Mouse (Mus musculus): ENCODE results near the gene Mxra8. TPM values are rescaled to one million over a fixed set of nuclear protein-coding genes. Genes with fewer than 3 reads are reported as not detected.

Gene Mxra8
- total RNA-seq, 2 experiments from 2014 or later = 9.0 to 14.0 TPM

DNA sequence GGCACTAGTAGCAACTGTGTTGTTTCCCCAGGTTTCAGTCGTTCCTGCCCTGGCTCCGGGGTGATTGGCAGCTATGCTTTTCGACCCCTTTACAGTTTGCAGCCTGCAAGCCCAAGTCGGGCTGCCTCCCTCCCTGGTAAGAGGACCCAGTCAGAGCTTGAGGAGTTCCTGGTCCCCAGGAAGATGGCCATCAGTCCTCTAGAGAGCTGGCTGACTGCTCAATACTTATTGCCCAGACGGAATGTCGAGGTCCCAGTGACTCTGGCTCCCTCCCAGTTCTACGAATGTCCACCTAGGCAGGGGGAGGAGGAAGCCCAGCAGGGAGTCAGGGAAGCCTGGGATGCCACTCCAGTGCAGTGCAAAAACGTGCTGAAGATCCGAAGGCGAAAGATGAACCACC, 7.2 kb upstream of the Mxra8 start:
- intact Hi-C loops (cut with DNase I) = no loop called here

DNA sequence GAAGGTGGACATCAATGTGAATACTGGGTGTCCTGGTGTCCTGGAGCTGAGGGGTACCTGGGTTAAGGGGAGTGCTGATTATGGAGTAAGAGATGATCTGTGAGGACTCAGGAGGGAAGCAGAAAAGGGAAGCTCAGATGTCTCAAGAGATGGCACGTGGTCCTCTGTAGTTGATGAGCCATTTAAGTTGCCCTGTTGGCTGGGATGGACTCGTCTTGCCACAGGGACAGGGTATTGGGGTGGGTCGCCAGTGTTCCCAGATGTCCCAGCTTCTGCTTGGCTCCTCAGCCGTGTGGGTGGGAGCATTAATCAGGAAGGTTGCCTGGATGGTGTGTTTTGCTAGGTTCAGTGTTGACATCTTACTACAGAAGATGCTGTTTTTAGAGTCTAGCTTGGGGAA, 6.2 kb upstream of the Mxra8 start:
- intact Hi-C loops (cut with DNase I) = no loop called here
- DNase-seq (ENCODE audit: low spot score in 2 of 2) = no peak

More for the DNA sequence above, 7.2 kb upstream of the Mxra8 start:
- no peak for DNase-seq (ENCODE audit: low spot score in 2 of 2)

DNA sequence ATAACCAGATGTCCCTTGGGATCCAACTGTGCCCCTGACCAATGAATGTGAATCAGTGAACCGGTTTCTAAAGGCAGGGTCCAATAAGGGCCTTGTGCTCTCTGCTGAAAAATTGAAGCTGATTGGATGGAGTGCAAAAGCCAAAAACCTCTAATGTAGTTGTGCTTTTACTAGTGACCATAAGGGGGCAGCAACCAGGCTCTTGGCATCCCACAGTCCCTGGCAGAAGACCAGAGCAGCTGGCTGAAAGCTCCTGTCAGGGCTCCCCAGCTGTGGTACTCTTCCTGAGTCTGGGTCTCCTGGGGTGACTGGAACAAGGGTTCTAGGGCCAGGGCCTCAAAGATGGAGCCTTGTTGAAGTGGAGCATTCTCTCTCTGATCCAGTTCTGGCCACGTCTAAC, 5.6 kb upstream of the Mxra8 start:
- DNase-seq (ENCODE audit: low spot score in 2 of 2) = peak; percentile 77 to 94
- intact Hi-C loops (cut with DNase I) = no loop called here

DNA sequence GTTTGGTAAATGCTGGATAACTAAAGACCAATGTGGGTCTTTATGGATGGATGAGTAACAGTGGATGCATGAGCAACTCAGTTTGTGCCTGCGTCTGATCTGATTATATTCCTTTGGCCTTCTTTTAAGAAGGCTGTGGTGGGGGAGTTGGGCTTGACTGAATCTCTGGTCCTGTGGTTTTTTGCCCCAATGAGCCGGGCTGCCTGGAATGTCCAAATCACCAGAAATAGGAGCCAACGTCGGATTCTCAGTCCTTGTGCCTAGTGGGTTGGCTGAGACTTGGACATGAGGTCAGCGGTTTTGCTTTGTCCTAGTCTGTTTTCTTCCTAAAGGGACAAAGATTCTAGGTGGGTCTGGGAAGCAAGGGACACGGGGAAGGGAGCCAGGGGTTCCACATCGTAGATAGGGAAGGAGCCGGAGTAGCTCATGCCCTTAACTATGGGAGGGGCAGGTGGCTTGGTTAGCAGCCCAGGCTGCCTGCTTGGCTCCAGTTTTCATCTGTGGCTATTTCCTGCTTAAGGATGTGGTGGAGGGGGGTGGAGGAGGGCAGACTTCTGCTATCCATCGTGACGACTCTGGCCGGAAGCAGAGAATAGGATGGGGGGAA, 2.0 kb upstream of the Mxra8 start:
- no peak for DNase-seq (ENCODE audit: low spot score in 2 of 2)
- intact Hi-C loops (cut with DNase I) = no loop called here

DNA sequence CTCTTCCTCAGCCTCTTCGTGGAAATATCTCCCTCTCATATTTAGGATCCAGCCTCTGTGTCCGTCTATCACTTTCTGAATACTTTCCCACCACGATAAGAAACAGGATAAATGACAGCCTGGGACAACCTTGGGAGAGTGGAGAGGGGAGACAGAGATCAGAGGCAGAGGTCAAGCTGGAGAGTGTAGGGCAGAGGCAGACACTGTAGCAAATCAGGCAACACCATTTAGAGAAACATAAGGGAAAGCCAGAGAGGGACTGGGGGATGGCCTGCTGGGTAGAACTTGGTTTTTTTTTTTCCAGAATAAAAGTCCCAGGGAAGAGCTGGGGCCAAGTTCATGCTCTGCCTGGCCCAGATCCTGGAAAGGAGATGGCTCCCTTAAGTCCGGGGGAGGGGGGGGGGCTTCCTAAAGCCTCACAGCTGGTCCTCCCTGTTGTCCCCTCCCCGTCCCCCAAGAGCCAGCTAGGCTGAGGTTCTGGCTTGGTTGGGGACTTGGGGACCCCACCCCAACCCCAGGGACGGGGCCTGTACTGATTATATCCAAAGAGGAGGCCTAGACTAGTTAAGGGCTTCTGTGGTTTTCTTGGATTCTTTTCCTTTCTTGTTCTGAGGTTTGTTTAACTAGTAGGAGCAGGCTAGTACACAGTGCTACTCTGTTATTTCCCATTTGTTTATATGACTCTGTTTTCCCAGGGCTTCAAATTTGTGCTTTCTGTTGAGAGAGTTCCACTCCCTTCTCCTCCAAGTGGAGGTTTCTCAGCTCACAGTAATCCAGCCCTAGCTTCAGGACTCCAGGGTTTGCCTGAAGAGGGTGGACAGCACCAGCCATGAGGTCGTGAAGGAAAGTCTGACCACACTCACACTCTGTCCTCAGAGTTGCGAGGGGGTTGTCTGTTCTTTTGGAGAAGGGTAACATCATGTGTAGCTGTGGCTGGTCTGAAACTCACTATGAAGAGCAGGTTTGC, 1.0 kb upstream of the Mxra8 start:
- no peak for DNase-seq (ENCODE audit: low spot score in 2 of 2)
- intact Hi-C loops (cut with DNase I) = no loop called here

DNA sequence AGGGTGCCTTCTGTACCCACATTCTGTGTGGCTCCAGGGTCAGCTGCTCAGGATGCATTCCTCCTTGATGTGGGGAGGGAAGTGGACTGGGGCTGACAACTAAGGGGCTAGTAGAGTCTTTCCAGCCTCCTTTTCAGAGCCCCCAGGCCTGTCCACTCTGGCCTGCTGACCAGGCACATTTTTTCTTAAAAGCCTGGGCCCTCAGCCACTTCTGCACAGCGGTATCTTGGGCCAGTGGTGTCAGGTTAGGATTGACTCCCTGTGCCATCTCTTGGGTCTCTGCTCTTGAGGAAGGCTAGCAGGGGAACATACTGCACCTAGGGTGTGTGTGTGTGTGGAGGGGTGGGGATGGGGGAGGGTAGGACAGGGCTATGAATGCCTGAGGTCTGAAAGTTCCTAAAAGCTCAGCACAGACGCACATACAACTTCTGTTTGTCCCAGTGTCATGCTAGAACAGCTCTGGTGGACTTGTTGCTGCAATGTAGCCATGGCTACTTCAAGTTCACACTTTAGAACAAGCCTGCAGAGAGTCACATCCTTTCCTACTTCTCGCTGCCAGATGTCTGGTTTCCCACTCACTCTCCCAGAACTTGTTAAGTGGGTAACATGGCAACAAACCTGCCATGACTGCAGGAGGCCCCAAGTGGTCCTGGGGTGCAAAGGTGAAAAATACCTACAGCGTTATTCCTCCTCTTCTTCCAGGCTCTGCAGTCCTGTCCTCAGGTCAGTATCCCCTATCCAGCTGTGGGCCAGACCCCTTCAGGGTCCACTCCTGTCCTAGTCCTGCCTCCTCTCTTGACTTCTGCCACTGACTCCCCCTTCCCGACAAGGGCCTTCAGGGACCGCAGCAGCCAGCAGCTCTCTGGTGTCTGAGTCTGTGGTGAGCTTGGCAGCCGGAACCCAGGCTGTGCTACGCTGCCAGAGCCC, 859 bp downstream of the Mxra8 start:
- peak in 1 of 2 experiments; percentile 59 for DNase-seq (ENCODE audit: low spot score in 2 of 2)
- intact Hi-C loops (cut with DNase I) = no loop called here

DNA sequence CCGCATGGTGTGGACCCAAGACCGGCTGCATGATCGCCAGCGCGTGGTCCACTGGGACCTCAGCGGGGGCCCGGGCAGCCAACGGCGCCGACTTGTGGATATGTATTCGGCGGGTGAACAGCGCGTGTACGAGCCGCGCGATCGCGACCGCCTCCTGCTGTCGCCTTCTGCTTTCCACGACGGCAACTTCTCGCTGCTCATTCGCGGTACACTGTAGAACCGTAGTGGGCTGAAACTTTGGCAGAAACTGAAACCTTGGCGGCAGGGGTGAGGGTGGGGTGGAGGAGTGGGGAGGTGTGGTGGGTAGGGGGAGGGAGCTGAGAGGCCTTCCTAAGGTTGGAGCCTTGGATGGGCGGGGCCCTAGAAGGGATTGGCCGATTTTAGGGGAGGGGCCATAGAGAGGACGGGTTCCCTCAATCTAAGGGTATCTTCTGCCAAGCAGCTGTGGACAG, 1.5 kb downstream of the Mxra8 start:
- intact Hi-C loops (cut with DNase I) = no loop called here
- DNase-seq (ENCODE audit: low spot score in 2 of 2) = peak in 1 of 2 experiments; percentile 62

DNA sequence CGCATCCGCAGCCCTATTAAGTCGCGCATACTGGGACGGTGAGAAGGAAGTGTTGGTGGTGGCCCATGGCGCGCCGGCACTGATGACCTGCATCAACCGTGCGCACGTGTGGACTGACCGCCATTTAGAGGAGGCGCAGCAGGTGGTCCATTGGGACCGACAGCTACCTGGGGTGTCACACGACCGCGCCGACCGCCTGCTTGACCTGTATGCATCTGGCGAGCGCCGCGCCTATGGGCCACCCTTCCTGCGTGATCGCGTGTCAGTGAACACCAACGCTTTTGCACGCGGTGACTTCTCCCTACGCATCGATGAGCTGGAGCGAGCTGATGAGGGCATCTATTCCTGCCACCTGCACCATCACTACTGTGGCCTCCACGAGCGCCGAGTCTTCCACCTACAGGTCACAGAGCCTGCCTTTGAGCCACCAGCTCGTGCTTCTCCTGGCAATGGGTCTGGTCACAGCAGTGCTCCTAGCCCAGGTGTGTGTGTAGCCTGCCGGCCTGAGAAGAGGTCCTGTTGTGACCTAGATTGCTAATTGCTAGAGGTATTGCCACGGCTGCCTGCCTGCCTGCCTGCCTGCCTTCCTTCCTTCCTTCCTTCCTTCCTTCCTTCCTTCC, 2.3 kb downstream of the Mxra8 start:
- intact Hi-C loops (cut with DNase I) = no loop called here
- no peak for DNase-seq (ENCODE audit: low spot score in 2 of 2)

DNA sequence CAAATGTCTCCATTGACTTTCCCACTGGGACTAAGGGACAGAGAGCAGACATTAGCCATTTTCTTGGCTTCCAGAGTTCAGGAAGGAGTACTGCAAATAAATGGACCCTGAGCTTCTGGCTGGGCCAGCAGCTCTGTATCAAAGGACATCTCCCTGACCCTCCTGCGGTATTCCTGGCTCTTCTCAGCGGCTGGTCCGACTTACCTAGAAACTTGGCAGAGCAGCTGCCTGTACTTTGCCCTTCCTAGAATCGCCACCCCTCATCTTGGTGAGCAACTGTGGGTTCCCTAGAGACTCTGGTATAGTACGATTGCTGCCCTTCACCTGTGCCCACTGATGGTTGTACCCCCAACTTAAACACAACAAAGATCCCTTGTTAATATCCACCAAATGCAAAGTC, 3.8 kb downstream of the Mxra8 start:
- intact Hi-C loops (cut with DNase I) = no loop called here
- no peak for DNase-seq (ENCODE audit: low spot score in 2 of 2)

DNA sequence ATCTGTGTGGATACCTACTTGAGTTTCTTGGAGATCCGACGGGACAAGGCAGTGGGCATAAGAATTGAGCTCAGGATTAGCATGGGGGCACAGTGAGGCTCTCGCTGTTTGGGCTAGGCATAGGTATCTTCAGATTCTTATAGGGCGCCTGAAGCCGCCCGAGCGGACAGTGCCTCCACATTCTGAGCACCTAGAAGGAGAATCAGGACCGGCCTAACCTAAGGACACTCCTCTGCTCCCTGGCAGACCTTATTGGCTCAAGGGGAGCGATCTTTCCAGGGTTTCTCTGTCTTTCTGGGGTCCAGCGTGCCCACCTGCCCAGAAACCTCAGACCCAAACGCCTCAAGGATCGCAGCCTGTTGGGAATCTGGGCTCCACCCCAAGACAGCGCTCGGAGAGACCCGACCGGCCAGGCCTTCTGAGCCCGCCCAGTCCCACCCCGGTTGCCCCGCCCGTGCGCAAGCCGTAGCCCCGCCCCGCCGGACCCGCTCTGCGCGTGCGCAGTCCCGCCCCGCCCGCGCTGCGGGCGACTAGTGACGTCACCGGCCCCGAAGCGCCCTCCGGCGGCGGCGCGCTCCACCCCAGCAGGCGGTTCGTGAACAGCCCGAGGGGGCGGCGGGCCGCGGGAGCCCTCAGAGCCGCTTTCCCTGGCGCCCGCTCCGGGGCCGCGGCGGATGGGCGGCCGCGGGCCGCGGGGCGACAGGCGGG, 7.5 kb downstream of the Mxra8 start, which contains the start of gene Dvl1:
Gene Dvl1 (plus strand): TSS at position 532 of the 708 bp plus-strand sequence.
- peak; percentile 90 to 96 for DNase-seq (ENCODE audit: low spot score in 2 of 2)
- intact Hi-C loops (cut with DNase I) = no loop called here

DNA sequence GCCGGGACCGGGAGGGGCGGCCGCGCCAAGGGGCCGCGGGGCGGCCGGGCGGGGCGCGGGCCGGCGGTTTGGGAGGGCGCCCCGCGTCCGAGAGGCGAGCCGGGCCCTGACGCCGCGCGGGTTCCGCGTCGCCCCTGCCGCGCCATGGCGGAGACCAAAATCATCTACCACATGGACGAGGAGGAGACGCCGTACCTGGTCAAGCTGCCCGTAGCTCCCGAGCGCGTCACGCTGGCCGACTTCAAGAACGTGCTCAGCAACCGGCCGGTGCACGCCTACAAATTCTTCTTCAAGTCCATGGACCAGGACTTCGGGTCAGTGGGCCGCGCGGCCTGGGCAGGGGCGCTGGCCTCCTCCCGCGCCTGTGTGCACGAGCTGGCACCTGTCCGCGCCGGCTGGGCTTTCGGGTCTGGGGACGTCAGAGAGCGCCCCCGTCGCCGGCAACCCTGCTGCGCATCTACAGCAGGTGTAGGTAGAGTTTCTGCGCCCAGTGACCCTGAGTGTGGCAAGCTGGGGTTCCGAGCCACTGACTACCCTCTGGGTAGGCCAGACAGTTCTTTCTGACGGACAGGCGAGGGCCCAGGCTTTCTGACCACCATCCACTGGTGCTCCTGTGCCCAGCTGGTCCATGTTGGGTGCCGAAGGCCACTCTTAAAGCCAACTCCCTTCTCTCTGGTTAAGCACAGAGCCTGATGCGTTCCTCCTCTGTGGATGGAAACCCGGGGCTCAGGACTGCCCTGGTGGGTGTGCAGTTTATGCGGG, 8.3 kb downstream of the Mxra8 start:
- DNase-seq (ENCODE audit: low spot score in 2 of 2) = no peak
- intact Hi-C loops (cut with DNase I) = no loop called here

DNA sequence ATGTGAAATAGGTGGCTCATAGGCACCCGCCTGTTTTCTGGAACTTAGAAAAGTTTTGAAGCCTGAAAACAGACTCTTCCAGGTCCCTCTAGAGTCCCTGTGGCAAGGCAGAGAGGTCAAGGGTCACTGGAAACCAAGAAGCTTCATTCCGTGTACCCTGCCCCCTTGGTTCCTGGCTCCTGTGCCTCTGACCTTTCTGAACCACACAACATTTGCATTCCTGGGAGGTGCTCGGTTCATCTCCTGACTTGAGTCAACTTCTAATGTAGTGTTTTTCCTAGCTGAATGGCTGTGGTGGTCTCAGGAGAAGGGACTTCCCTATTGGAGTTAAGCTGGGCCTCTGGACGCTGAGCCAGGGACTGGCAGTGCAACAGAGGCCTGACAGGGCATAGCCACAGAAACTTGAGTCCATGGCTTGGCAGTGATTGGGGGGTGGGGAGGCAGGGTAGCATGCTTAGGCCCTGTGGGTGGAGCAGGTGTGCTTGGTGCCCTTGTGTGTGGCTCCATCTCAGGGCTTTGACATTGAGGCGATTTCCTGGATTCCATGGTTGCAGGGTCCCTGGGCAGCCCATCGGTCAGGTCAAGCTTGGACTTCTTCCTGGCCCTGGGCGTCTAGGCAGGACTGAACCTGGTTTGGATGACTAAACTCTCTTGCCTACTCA, 9.1 kb downstream of the Mxra8 start:
- intact Hi-C loops (cut with DNase I) = no loop called here
- no peak for DNase-seq (ENCODE audit: low spot score in 2 of 2)

DNA sequence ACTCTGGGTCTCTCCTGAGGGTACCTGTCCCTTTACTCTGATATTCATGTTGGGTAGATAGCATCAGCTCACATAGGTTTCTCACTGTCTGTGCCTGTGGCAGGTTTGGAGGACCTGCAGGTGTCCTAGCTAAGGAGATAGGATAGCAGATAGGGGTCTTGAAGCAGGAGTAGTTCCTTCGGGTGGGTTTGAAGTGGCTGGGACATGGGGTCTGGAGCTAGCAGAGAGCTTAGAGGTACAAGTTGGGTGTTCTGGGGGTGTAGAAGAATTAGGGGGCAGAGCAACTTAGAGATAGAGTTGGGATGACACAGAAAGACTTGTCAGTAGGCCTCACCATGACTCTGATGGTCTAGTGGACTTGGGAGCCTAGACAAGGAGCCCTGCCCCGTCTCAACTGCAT, 9.9 kb downstream of the Mxra8 start:
- intact Hi-C loops (cut with DNase I) = no loop called here
- no peak for DNase-seq (ENCODE audit: low spot score in 2 of 2)

DNA sequence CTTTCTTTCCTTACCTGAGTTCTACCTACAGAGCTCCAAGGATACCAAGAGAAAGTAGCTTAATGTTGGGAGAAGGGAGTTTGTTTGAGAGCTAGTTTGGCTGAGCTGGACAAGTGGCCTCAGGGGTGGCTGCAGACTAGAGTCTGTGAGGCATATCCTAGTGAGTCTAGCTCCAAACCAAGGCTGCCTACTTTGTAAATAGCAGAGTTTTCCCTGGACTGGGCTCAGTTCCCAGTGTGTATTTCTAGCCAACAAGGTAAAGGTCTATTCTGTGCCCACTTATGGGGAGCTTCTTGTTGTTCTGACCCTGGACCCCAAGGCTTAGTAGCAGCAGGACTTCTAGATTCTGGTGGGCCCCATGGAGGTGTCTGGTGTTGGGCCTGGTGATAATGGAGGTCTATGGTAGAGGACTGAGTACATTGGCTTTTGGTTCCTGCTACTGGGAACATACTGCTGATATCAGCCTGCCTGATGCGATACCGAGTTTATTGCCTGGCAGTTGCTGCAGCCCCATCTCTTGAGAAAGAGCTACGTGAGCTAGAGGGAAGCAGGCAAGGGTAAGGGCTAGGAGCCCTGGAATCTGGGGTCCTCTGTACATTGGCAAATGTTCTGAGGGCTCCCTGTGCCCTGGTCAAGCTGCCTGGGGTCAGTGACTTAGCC, 10.4 kb downstream of the Mxra8 start:
- intact Hi-C loops (cut with DNase I) = no loop called here

DNA sequence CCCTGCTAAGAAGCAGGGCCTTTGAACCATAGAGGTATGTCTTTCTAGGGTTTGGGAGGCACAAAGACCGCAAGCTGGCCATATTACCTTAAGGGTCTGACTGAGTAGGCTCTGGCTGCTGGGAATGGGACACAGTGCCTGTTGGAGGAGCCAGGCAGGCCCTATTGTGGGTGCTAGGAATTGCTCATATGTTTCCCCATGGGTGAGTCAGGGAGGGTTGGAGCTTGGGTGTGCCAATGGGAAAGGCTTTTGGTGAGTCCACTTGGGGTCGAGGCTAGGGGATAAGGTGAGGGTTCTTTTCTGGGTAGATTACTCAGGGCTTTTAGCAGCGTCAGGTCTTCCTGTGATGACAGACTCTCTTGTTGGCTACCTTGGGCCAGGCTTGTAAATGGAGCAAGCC, 11.9 kb downstream of the Mxra8 start:
- intact Hi-C loops (cut with DNase I) = no loop called here
- no peak for DNase-seq (ENCODE audit: low spot score in 2 of 2)

More for the DNA sequence above, 10.4 kb downstream of the Mxra8 start:
- no peak for DNase-seq (ENCODE audit: low spot score in 2 of 2)

DNA sequence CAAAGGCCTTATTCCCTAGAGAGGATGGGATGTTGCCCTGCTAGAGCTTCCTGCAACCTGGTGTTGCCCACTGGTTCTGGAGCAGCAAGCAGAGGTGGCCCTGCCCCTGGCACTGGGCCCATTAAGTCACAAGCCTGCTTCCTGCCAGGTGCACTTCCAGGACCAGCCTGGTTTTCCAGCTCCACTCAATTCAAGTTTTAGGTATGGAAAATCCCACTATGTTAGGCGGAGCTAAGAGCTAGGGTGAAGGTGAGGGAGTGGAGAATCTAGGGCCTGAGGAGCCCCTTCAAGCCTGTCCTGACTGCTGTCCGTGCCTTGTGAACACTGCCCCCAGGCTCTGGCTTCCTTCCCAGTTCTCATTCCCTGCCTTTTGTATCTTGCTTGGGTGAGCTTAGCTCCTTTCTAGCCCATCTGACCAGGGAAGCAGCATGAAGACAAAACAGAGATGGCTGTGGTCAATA, 12.5 kb downstream of the Mxra8 start:
- DNase-seq (ENCODE audit: low spot score in 2 of 2) = no peak
- intact Hi-C loops (cut with DNase I) = no loop called here

DNA sequence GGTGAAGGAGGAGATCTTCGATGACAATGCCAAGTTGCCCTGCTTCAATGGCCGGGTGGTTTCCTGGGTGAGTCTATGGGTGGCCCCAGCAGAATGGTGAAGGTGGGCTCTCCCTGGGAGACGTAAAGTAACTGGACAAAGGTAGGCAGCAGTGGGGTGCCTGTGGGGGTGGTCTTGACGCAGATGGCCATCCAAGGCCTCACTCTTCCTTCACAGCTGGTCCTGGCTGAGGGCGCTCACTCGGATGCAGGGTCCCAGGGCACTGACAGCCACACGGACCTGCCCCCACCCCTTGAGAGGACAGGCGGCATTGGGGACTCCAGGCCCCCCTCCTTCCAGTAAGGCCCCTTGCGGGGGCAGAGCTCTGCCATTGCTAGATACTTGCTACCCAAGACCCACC, 13.9 kb downstream of the Mxra8 start:
- intact Hi-C loops (cut with DNase I) = no loop called here
- no peak for DNase-seq (ENCODE audit: low spot score in 2 of 2)
